Mouse (Mus musculus) forebrain, embryonic 16.5 days (tissue): ENCODE data around the gene Tmem236. TPM values are rescaled to one million over a fixed set of nuclear protein-coding genes. Genes with fewer than 3 reads are reported as not detected.

Experiments used
- ATAC-seq: fragments of 200-750 bp; cut with Nextera tagmentation; 2 replicates; pipeline ENCODE4 v1.8.0; 2017; ENCODE audit warnings: mild to moderate bottlenecking, moderate library complexity
- H3K27ac ChIP-seq: fragments of 300-500 bp; sonication (generic); 2 replicates; pipeline ENCODE4 v1.5.1; 2014; ENCODE audit warnings: low read length, control low read depth
- H3K27me3 ChIP-seq: fragments of 300-500 bp; sonication (generic); replicated peaks from 2 replicates; pipeline ENCODE4 v1.6.1; 2014; ENCODE audit warnings: low read length; ENCODE audit not compliant: control insufficient read depth, insufficient read depth
- H3K36me3 ChIP-seq: fragments of 300-500 bp; sonication (generic); 2 replicates; pipeline ENCODE4 v1.6.1; 2014; ENCODE audit not compliant: control insufficient read depth, insufficient read depth
- H3K4me1 ChIP-seq: fragments of 300-500 bp; sonication (generic); replicated peaks from 2 replicates; pipeline ENCODE4 v1.6.1; 2014; ENCODE audit warnings: low read length; ENCODE audit not compliant: control insufficient read depth, insufficient read depth
- H3K4me2 ChIP-seq: fragments of 300-500 bp; sonication (generic); 2 replicates; pipeline ENCODE4 v1.6.1; 2014; ENCODE audit warnings: mild to moderate bottlenecking, low read length, control low read depth
- H3K4me3 ChIP-seq: fragments of 300-500 bp; sonication (generic); replicated peaks from 2 replicates; pipeline ENCODE4 v1.5.1; 2014; ENCODE audit warnings: mild to moderate bottlenecking, low read length, control low read depth
- H3K9ac ChIP-seq: fragments of 300-500 bp; sonication (generic); replicated peaks from 2 replicates; pipeline ENCODE4 v1.6.1; 2014; ENCODE audit warnings: low read depth, low read length, control low read depth
- H3K9me3 ChIP-seq: fragments of 300-500 bp; sonication (generic); 2 replicates; pipeline ENCODE4 v1.6.1; 2016; ENCODE audit warnings: low read length; ENCODE audit not compliant: control insufficient read depth
- WGBS: fragments of 180-500 bp; shearing (Covaris S2); extraction: QIAGEN DNeasy Blood & Tissue Kit; methylation state at CpG from one replicate; pipeline ENCODE4 v1.1.7; 2014; 5-methylcytosine and 5-hydroxymethylcytosine counted together
- polyA plus RNA-seq: library from polyadenylated mRNA; unstranded; fragments of >200 nt; fragmentation: Nextera tagmentation; extraction: Ambion mirVana; gene quantifications from 2 replicates; pipeline ENCODE4 v1.2.1, GENCODE M21; 2015

Gene Tmem236
- polyA plus RNA-seq, 1 experiment from 2014 or later, result 0.09 TPM

- H3K4me2 ChIP-seq, result no peak overlapping the region
- no peaks in the 10 kb centered on the region for H3K27me3 ChIP-seq
- no peak overlapping the region for H3K9ac ChIP-seq
- H3K4me3 ChIP-seq, result no peak overlapping the region
- H3K36me3 ChIP-seq, result no peaks in the 10 kb centered on the region
- no peak overlapping the region for H3K27ac ChIP-seq
- no peak for ATAC-seq
- H3K9me3 ChIP-seq, result no peaks in the 10 kb centered on the region
- WGBS, result 92% methylated on average over 1 of the region's 1 CpGs
- H3K4me1 ChIP-seq, result 0 out of 2 replicates have a peak, but pooled peaks cover 2% of the 10 kb centered on the region
Measured at GRCm38 (mm10) chr2:14232897-14233296, 58.6 kb downstream of the Tmem236 start.

- H3K27me3 ChIP-seq, result no peaks in the 10 kb centered on the region
- H3K4me3 ChIP-seq, result no peak overlapping the region
- no peak overlapping the region for H3K27ac ChIP-seq
- no peaks in the 10 kb centered on the region for H3K36me3 ChIP-seq
- no peak overlapping the region for H3K9ac ChIP-seq
- 81% methylated on average over 2 of the region's 2 CpGs for WGBS
- H3K4me2 ChIP-seq, result no peak overlapping the region
- no peak for ATAC-seq
- H3K9me3 ChIP-seq, result no peaks in the 10 kb centered on the region
- no peaks in the 10 kb centered on the region for H3K4me1 ChIP-seq
Measured at GRCm38 (mm10) chr2:14233983-14234382, 59.7 kb downstream of the Tmem236 start.

GRCm38 (mm10) chr2:14235319-14235718 lies 61.0 kb downstream of the Tmem236 start:
- Histone ChIP-seq H3K9ac (no peak overlapping the region), H3K9me3 (no peaks in the 10 kb centered on the region), H3K27ac (no peak overlapping the region), H3K36me3 (no peaks in the 10 kb centered on the region), H3K4me3 (no peak overlapping the region), H3K4me2 (no peak overlapping the region), H3K4me1 (no peaks in the 10 kb centered on the region), H3K27me3 (no peaks in the 10 kb centered on the region)
- WGBS, result 92% methylated on average over 5 of the region's 5 CpGs
- ATAC-seq, result no peak

GRCm38 (mm10) chr2:14236920-14237319 lies 62.6 kb downstream of the Tmem236 start:
- H3K4me2 ChIP-seq, result no peak overlapping the region
- H3K4me1 ChIP-seq, result no peaks in the 10 kb centered on the region
- H3K27me3 ChIP-seq, result no peaks in the 10 kb centered on the region
- no peaks in the 10 kb centered on the region for H3K36me3 ChIP-seq
- H3K27ac ChIP-seq, result no peak overlapping the region
- H3K9me3 ChIP-seq, result no peaks in the 10 kb centered on the region
- H3K4me3 ChIP-seq, result no peak overlapping the region
- no peak for ATAC-seq
- 92% methylated on average over 4 of the region's 4 CpGs for WGBS
- H3K9ac ChIP-seq, result no peak overlapping the region

GRCm38 (mm10) chr2:14237723-14238122 lies 63.4 kb downstream of the Tmem236 start:
- H3K27ac ChIP-seq, result no peak overlapping the region
- H3K4me3 ChIP-seq, result no peak overlapping the region
- no peaks in the 10 kb centered on the region for H3K4me1 ChIP-seq
- ATAC-seq, result no peak
- H3K9me3 ChIP-seq, result no peaks in the 10 kb centered on the region
- H3K4me2 ChIP-seq, result no peak overlapping the region
- 47% methylated on average over 4 of the region's 4 CpGs for WGBS
- no peak overlapping the region for H3K9ac ChIP-seq
- H3K27me3 ChIP-seq, result no peaks in the 10 kb centered on the region
- no peaks in the 10 kb centered on the region for H3K36me3 ChIP-seq

- WGBS, result 79% methylated on average over 5 of the region's 5 CpGs
- no peaks in the 10 kb centered on the region for H3K4me1 ChIP-seq
- no peak overlapping the region for H3K4me2 ChIP-seq
- ATAC-seq, result no peak
- H3K27ac ChIP-seq, result no peak overlapping the region
- no peaks in the 10 kb centered on the region for H3K9me3 ChIP-seq
- H3K4me3 ChIP-seq, result no peak overlapping the region
- H3K27me3 ChIP-seq, result no peaks in the 10 kb centered on the region
- no peak overlapping the region for H3K9ac ChIP-seq
- no peaks in the 10 kb centered on the region for H3K36me3 ChIP-seq
Measured at GRCm38 (mm10) chr2:14239151-14239550, 64.8 kb downstream of the Tmem236 start.

GRCm38 (mm10) chr2:14244157-14244556 lies 69.8 kb downstream of the Tmem236 start:
- Histone ChIP-seq H3K27ac (no peak overlapping the region), H3K9me3 (no peaks in the 10 kb centered on the region), H3K36me3 (no peaks in the 10 kb centered on the region), H3K9ac (no peak overlapping the region), H3K4me1 (no peaks in the 10 kb centered on the region), H3K4me2 (no peak overlapping the region), H3K4me3 (no peak overlapping the region), H3K27me3 (no peaks in the 10 kb centered on the region)
- 95% methylated on average over 5 of the region's 5 CpGs for WGBS
- no peak for ATAC-seq

- Histone ChIP-seq H3K4me1 (no peaks in the 10 kb centered on the region), H3K9ac (no peak overlapping the region), H3K36me3 (no peaks in the 10 kb centered on the region), H3K4me2 (no peak overlapping the region), H3K9me3 (no peaks in the 10 kb centered on the region), H3K4me3 (no peak overlapping the region), H3K27ac (no peak overlapping the region), H3K27me3 (no peaks in the 10 kb centered on the region)
- no peak for ATAC-seq
- 93% methylated on average over 2 of the region's 2 CpGs for WGBS
Measured at GRCm38 (mm10) chr2:14244668-14245067, 70.3 kb downstream of the Tmem236 start.

- Histone ChIP-seq H3K4me2 (no peak overlapping the region), H3K27ac (no peak overlapping the region), H3K27me3 (no peaks in the 10 kb centered on the region), H3K36me3 (no peaks in the 10 kb centered on the region), H3K4me3 (no peak overlapping the region), H3K4me1 (no peaks in the 10 kb centered on the region), H3K9me3 (no peaks in the 10 kb centered on the region), H3K9ac (no peak overlapping the region)
- 91% methylated on average over 3 of the region's 3 CpGs for WGBS
- no peak for ATAC-seq
Measured at GRCm38 (mm10) chr2:14249839-14250564, 75.7 kb downstream of the Tmem236 start.

- Histone ChIP-seq H3K9ac (no peak overlapping the region), H3K27ac (no peak overlapping the region), H3K4me2 (no peak overlapping the region), H3K36me3 (no peaks in the 10 kb centered on the region), H3K9me3 (no peaks in the 10 kb centered on the region), H3K27me3 (no peaks in the 10 kb centered on the region), H3K4me1 (no peaks in the 10 kb centered on the region), H3K4me3 (no peak overlapping the region)
- ATAC-seq, result no peak
- 86% methylated on average over 3 of the region's 3 CpGs for WGBS
Measured at GRCm38 (mm10) chr2:14251938-14252337, 77.6 kb downstream of the Tmem236 start.
